ENCODE assay signal across 9 mouse cellular contexts in genomic region chr1:54924309-54924685, GRCm38 (mm10). TPM values are rescaled to one million over a fixed set of nuclear protein-coding genes. Genes with fewer than 3 reads are reported as not detected.
DNase-seq lines count a peak whose midpoint lies in the region; ATAC-seq and TF ChIP-seq lines count a peak whose summit lies in the region.
"Had no signal": no experiment of that assay in that cellular context is flagged by ENCODE, and none has a peak within 500 bp of the region (broad histone marks: within the 10 kb centered on the region; RNA-seq: fewer than 3 reads in every experiment).

No protein-coding gene starts in this region.

- TF ChIP-seq EP300 in CH12.LX (IDR thresholded peaks at IDR 0.05; ENCODE audit: low read length), result no peak

- H3K4me3 ChIP-seq in heart, embryonic 13.5 days, result peak overlapping the region; percentile 93
- H3K4me3 ChIP-seq in CH12.LX (replicated peaks in 1 of 3; ENCODE audit: low read depth in 2 of 3, low read length in 2 of 3, poor library complexity in 1 of 3), result no peak overlapping the region
- no peak overlapping the region; the same call in 1 of the 2 replicates for H3K4me3 ChIP-seq in forebrain, embryonic 16.5 days (replicated peaks; ENCODE audit: low read length)
- H3K4me3 ChIP-seq in midbrain, embryonic 12.5 days, result no peak overlapping the region

- H3K4me1 ChIP-seq in heart, embryonic 13.5 days, result peaks cover 41% of the 10 kb centered on the region
- peaks cover 13 to 55% of the 10 kb centered on the region in 2 experiments for H3K4me1 ChIP-seq in CH12.LX (ENCODE audit: control insufficient read depth in 1 of 2, insufficient read depth in 2 of 2)
- H3K4me1 ChIP-seq in forebrain, embryonic 16.5 days (replicated peaks; ENCODE audit: control insufficient read depth, insufficient read depth, low read length), result peaks cover 27% of the 10 kb centered on the region
- peaks cover 12% of the 10 kb centered on the region for H3K4me1 ChIP-seq in midbrain, embryonic 12.5 days

- H3K9ac ChIP-seq in heart, embryonic 13.5 days, result peak overlapping the region; percentile 93; the same call in 1 of the 2 replicates
- H3K9ac ChIP-seq in CH12.LX (ENCODE audit: insufficient read depth, low read depth), result no peak overlapping the region
- no peak overlapping the region for H3K9ac ChIP-seq in forebrain, embryonic 16.5 days (replicated peaks; ENCODE audit: low read depth, low read length)
- no peak overlapping the region for H3K9ac ChIP-seq in midbrain, embryonic 12.5 days (replicated peaks)

- no peak for ATAC-seq in heart, embryonic 13.5 days (ENCODE audit: extremely low read depth, insufficient number of reproducible peaks, low FRiP score, low TSS enrichment)
- no peak for ATAC-seq in forebrain, embryonic 16.5 days
- no peak for ATAC-seq in midbrain, embryonic 12.5 days (ENCODE audit: low FRiP score, low read depth)
- no peak for ATAC-seq in activated CD4-positive, CD25-positive, alpha-beta regulatory T cell, adult 4 months

- in situ Hi-C loops in CH12.LX (cut with MboI; ENCODE audit: low pct_ligation_motif_present, low pct_unique_long_range_greater_than_20kb, low sequenced_read_pairs), result loop anchor here (10.0 kb wide), 2 partner anchors 159 to 259 kb away; no protein-coding TSS in a partner anchor

- TF ChIP-seq CTCF in CH12.LX (conservative IDR thresholded peaks at IDR 0.05 in 1 of 2, IDR thresholded peaks at IDR 0.05 in 1 of 2; ENCODE audit: low read depth in 2 of 2, low read length in 2 of 2), result no peak

- H3K79me2 ChIP-seq in CH12.LX (replicated peaks; ENCODE audit: control insufficient read depth, extremely low read depth, insufficient read depth, poor library complexity, severe bottlenecking), result peaks cover 21% of the 10 kb centered on the region

- H3K27ac ChIP-seq in heart, embryonic 13.5 days (replicated peaks), result no peak overlapping the region
- H3K27ac ChIP-seq in CH12.LX (ENCODE audit: insufficient read depth, low read depth), result no peak overlapping the region
- H3K27ac ChIP-seq in forebrain, embryonic 16.5 days (ENCODE audit: low read length), result no peak overlapping the region
- H3K27ac ChIP-seq in midbrain, embryonic 12.5 days (replicated peaks), result no peak overlapping the region

- dilution Hi-C loops in CH12.LX (cut with MboI; ENCODE audit: extremely low pct_ligation_motif_present, extremely low pct_unique_long_range_greater_than_20kb, low sequenced_read_pairs), result no loop called here

- H3K9me3 ChIP-seq in heart, embryonic 13.5 days, result no peaks in the 10 kb centered on the region
- no peaks in the 10 kb centered on the region for H3K9me3 ChIP-seq in CH12.LX (replicated peaks; ENCODE audit: low read length)
- H3K9me3 ChIP-seq in forebrain, embryonic 16.5 days (ENCODE audit: control insufficient read depth, low read length), result no peaks in the 10 kb centered on the region
- H3K9me3 ChIP-seq in midbrain, embryonic 12.5 days, result no peaks in the 10 kb centered on the region

- TF ChIP-seq POLR2A in CH12.LX (IDR thresholded peaks at IDR 0.05; ENCODE audit: low read depth, low read length), result no peak

- H3K4me2 ChIP-seq in heart, embryonic 13.5 days, result peak overlapping the region; percentile 93
- H3K4me2 ChIP-seq in CH12.LX (ENCODE audit: insufficient read depth, low read depth, poor library complexity, severe bottlenecking), result peak overlapping the region; percentile 78
- H3K4me2 ChIP-seq in forebrain, embryonic 16.5 days (ENCODE audit: low read length), result peak overlapping the region; percentile 83
- H3K4me2 ChIP-seq in midbrain, embryonic 12.5 days (replicated peaks), result peak overlapping the region; percentile 82

- no peaks in the 10 kb centered on the region for H3K36me3 ChIP-seq in heart, embryonic 13.5 days
- H3K36me3 ChIP-seq in CH12.LX (replicated peaks in 1 of 2; ENCODE audit: control insufficient read depth in 1 of 2, insufficient read depth in 1 of 2, low read length in 1 of 2), result no peaks in the 10 kb centered on the region
- no peaks in the 10 kb centered on the region for H3K36me3 ChIP-seq in forebrain, embryonic 16.5 days (ENCODE audit: control insufficient read depth, insufficient read depth)
- H3K36me3 ChIP-seq in midbrain, embryonic 12.5 days, result no peaks in the 10 kb centered on the region
- H3K36me3 ChIP-seq: G1E had no signal

- no peak for TF ChIP-seq RAD21 in CH12.LX (IDR thresholded peaks at IDR 0.05; ENCODE audit: low read depth, low read length)

- 65% methylated on average over 4 of the region's 4 CpGs for WGBS in heart, embryonic 13.5 days
- WGBS in forebrain, embryonic 16.5 days, result 82% methylated on average over 4 of the region's 4 CpGs
- WGBS in midbrain, embryonic 12.5 days, result 90% methylated on average over 4 of the region's 4 CpGs

- H3K27me3 ChIP-seq in heart, embryonic 13.5 days (replicated peaks), result no peaks in the 10 kb centered on the region
- no peaks in the 10 kb centered on the region for H3K27me3 ChIP-seq in CH12.LX (replicated peaks)
- H3K27me3 ChIP-seq in forebrain, embryonic 16.5 days (replicated peaks; ENCODE audit: control insufficient read depth, insufficient read depth, low read length), result no peaks in the 10 kb centered on the region
- peaks cover 15% of the 10 kb centered on the region for H3K27me3 ChIP-seq in midbrain, embryonic 12.5 days

- no peak for DNase-seq in heart, adult 9 months (ENCODE audit: low spot score in 2 of 2)
- DNase-seq in CH12.LX (ENCODE audit: extremely low read depth), result no peak
- DNase-seq in left cerebral cortex, adult 8-10 months (ENCODE audit: low spot score in 2 of 2), result no peak
- DNase-seq in kidney, adult 11 months, result no peak

TF ChIP-seq in CH12.LX, 34 proteins besides CTCF, POLR2A, EP300 and RAD21:
- TF ChIP-seq UBTF (IDR thresholded peaks at IDR 0.05; ENCODE audit: low read depth, low read length), result no peak
- TF ChIP-seq MAX (IDR thresholded peaks at IDR 0.05; ENCODE audit: low read length), result no peak
- no peak for TF ChIP-seq JUND (conservative IDR thresholded peaks at IDR 0.05; ENCODE audit: low read depth, low read length)
- TF ChIP-seq GABPA (IDR thresholded peaks at IDR 0.05; ENCODE audit: insufficient replicate concordance, low read depth, low read length), result no peak
- no peak for TF ChIP-seq IRF4 (IDR thresholded peaks at IDR 0.05; ENCODE audit: low read depth, low read length)
- no peak for TF ChIP-seq MEF2A (IDR thresholded peaks at IDR 0.05; ENCODE audit: borderline replicate concordance, low read depth, low read length)
- no peak for TF ChIP-seq MAZ (IDR thresholded peaks at IDR 0.05; ENCODE audit: low read depth, low read length)
- TF ChIP-seq ZC3H11A (IDR thresholded peaks at IDR 0.05; ENCODE audit: low read depth, low read length), result no peak
- TF ChIP-seq RCOR1 (conservative IDR thresholded peaks at IDR 0.05; ENCODE audit: low read depth, low read length), result no peak

RNA-seq across cellular contexts. Expression of gene Ankrd44, which starts 1.9 kb away (rescaled TPM):
- 5.9 and 6.3 TPM in 2 replicates for polyA plus RNA-seq in heart, embryonic 13.5 days (2015; fragmentation: Nextera tagmentation; extraction: Ambion mirVana)
- 16.2 and 19.8 TPM in 2 replicates for total RNA-seq in CH12.LX (2012; rRNA removed)
- 12.2 and 12.7 TPM in 2 replicates for total RNA-seq in CH12.LX (2014; rRNA removed)
- 23.0 and 24.9 TPM in 2 replicates for polyA plus RNA-seq in CH12.LX (2012; ENCODE audit: insufficient read length, low read depth)
- polyA plus RNA-seq in forebrain, embryonic 16.5 days (2015; fragmentation: Nextera tagmentation; extraction: Ambion mirVana), result 24.0 and 28.2 TPM in 2 replicates
- polyA plus RNA-seq in midbrain, embryonic 12.5 days (2016; fragmentation: Nextera tagmentation; extraction: Ambion mirVana), result 15.8 and 20.1 TPM in 2 replicates
- 10 to 100 TPM; 19.2 to 26.4 (median 23.9) TPM for total RNA-seq in left cerebral cortex, adult 8-10 months (2022)
- polyA plus RNA-seq in activated CD4-positive, CD25-positive, alpha-beta regulatory T cell, adult 4 months (2017; shearing (Covaris generic)), result 100 to 1,000 TPM; 157 to 185 TPM
